Mouse (Mus musculus): ENCODE results near the gene AA986860. TPM values are rescaled to one million over a fixed set of nuclear protein-coding genes. Genes with fewer than 3 reads are reported as not detected.

The AA986860 gene
- 1 to 10 TPM; 1.6 TPM for total RNA-seq (2021)
- long read RNA-seq, experiment 1, partial matches to known transcripts = 0 of 2 reads
- long read RNA-seq, experiment 1, other reads (novel, unspliced or antisense) = 2 of 2 reads
- long read RNA-seq, experiment 2, partial matches to known transcripts = 0 of 1 reads
- long read RNA-seq, experiment 2, other reads (novel, unspliced or antisense) = 1 of 1 reads

DNA sequence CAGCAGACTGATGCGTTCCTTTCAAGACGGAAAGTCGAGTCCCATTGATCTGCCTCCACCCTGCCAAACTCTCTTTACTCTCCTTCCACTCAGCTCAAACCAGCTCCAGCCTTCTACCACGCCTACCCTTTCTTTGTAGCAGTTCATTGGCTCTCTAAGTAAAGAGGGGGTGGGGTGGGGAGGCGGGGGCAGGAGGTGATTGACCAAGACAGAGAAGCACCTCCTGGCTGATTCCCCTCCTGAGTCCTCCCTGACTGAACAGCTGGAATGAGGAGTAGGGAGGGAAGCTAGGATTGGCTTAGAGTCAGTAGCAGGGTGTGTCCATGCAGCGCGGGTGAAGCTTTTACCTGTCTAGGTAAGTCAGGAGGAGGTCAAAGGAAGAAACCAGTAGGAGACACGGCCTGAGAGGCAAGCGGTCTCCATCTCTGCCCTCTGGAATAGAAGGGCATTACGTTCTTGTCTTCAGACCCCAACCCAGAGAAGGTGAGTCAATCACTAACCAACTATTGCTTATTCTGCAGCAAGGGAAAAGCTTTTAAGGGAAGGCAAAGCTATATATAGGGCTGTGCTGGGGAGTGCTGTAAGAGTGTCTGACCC is at the start of gene AA986860:
Gene AA986860 (plus strand): TSS at position 236 of the 597 bp plus-strand sequence.
- no peak for DNase-seq (ENCODE audit: low spot score in 2 of 2)
- intact Hi-C loops (cut with DNase I) = no loop called here

DNA sequence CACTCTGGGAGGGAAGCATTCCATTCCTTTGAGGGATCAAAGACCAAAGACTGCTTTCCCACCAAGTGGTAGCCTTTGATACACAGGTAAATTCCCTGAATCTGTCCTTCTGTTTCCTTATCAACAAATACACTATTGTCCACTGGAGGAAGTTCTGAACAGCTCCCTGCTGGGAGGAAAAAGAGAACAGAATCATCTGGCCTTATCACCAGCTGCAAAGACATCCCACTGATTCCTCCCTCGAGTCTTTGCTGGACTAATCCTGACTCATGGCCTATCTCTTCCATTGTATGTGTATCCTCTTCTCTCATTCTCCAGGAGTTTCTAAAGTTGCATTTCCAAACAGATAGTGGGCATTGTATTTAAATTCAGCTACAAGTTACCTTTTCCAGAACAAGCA is 47.9 kb upstream of the AA986860 start:
- intact Hi-C loops (cut with DNase I) = no loop called here
- no peak for DNase-seq (ENCODE audit: low spot score in 2 of 2)

DNA sequence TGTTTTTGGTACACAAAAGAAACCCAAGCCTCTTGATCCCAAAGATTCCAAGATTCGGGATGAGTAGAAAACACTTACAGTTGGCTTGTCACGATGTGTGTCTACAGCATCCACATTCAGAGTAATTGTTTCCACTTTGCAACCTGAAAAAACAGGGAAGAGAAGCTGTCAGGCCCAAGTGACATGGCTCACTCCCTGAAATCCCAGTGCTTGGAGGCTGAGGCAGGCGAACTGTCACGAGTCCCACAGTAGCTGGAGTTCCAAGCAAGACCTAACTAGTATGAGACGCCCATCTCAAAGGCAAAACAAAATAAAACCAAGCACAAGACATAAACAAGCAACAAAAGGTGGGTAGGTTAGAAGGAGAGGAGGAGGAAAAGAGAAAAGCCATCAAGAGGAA is 33.2 kb upstream of the AA986860 start:
- DNase-seq (ENCODE audit: low spot score in 2 of 2) = no peak
- intact Hi-C loops (cut with DNase I) = no loop called here

DNA sequence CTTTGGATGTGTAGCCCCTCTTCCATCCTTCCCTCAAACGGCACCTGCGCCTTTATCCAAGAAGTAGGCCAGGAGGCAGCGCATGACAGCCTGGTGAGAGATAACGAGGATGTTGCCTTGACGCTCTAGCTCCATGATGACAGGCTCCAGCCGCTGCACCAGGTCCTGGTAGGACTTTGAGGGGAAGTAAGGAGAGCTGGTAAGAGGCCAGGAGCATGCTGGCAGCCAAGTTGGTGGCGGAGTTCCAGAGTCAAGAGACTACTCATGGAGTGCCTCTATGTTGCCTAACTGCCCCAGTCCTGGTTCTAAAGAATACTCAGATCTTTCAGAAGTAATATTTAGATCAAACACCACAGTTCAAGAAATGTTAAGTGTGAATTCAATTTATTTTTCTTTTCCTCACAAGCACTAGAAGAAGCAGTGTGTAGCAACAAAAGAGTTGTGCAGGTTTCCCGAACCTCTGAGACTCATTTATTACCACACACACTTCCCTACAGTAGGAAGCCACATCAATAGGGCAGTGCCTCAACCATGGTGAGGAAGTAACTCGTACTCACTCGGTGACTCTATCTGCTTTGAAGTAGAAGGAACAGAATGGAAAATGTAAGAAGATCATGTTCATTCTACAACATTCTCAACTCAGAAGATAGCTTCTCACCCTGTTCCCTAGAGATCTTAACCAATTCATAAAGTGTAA is 31.7 kb upstream of the AA986860 start:
- intact Hi-C loops (cut with DNase I) = no loop called here
- peak; percentile 39 to 40 for DNase-seq (ENCODE audit: low spot score in 2 of 2)

DNA sequence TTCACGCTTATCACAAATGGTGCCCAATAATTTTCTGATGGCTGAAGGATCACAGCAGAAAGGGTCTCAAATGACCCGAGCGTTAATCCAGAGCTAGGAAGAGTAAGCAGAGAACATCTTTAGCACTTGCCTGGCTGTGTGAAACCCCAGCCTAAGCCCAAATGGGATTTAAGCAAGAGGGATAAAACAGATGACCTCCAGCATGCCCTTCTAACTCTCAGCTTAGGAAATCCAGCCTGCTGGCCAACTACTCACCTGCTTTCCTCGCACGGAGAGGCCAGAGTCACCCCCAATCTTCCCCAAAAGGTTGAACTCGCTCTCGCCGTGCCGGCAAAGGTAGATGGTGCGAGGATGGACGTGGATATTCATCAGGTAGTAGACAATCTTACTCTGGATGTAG is 29.8 kb upstream of the AA986860 start:
- DNase-seq (ENCODE audit: low spot score in 2 of 2) = no peak
- intact Hi-C loops (cut with DNase I) = no loop called here

DNA sequence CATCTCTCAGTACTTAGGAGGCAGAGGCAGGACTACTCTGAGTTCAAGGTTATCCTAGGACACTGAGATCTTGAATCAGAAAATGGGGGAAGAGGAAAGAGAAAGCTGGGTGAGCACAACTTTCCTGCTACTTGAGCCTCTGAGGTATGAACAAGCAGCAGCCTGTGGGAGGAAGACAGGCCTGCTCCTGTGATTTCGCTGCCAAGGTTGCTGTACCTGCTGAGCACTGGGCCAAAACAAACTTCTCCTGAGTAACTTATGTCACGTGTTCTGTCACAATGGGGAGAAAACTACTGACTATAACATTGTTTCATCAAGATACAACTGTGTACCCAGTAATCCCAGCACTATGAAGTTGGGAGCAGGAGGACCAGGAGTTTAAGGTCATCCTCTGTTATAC is 28.2 kb upstream of the AA986860 start:
- intact Hi-C loops (cut with DNase I) = no loop called here
- DNase-seq (ENCODE audit: low spot score in 2 of 2) = no peak

DNA sequence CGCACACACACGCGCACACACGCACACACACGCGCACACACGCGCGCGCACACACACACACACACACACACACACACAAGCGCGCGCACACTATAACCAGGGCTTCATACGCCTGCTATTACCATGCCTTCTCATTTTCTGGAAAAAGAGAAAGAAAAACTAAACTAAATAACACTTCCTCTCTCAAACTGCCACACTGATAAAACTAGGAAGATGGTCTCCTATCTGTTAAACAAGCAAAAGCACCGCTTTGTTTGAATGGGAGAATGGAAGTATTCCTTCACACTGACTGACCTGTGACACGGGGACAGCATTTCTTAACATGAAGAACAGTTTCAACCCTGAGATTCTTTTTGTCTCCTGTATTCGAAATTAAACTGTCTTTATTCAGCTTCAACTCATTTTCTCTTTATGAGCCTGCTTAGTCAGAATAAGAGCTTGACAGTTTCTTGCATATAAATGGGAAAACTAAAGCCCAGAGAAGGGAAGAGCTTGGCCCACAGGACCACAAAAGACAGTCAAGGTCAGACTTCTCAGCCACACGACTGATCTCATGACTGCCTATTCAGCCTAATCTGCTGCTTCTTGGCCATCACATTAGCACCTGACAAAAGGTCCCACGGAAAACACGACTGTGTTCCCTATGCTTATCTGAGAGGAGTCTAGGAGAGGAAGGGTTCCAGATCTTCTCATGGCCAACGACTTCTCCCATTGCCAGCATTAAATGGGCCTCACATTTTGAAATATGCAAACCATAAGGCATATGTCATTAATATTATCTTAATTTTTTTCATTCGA is 21.3 kb upstream of the AA986860 start:
- DNase-seq (ENCODE audit: low spot score in 2 of 2) = no peak
- intact Hi-C loops (cut with DNase I) = no loop called here

DNA sequence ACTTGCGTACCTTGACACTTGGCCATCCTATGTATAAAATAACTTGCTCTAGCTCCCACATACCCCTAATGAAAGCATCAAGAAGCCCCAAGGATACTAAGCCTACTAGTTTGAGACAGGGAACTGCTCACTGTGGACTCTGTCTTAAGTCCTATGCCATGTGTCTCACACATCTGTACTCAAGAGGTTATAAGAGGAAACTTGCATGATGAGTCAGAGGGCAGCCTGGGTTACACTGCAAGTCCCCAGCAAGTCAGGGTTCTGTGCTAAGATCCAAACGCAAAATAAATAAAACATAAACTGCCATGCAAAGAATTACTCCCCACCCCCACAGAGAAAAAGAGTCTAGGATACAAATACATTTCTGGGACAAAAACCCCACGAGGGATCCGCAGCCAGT is 17.7 kb upstream of the AA986860 start:
- intact Hi-C loops (cut with DNase I) = no loop called here

DNA sequence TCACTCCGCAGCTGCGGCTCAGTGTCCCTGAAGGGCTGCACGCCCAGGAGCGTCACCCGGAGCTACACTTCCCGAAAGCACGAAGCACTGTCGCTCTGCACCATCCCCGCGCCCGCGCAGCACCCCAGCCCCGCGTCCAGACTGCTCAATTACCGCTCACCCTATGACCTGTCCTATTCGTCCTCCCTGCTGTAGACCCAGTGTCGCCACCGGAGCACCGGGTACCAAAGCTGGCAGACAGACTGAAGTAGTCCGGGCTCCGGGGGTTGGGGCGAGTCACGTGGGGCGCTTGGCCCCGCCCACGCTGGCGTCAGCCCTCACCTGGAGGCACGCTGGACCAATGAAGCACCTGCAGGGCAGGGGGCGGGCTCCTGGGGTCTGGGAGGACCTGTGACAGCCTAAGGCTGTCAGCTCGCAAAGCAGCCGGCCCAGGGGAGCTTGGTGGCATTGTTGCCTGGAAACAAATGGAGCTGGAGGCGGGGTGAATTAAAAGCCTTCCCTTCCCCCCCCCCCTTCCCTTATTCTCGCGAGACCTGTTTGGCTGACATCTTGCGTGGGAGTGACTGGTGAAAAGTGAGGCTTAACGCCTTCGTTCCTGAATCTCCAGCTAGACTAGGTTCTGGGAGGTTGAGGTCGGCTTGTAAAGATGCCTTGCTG is 16.1 kb upstream of the AA986860 start, which contains the start of gene Gm29427:
Gene Gm29427 (minus strand): TSS at position 239 of the 657 bp plus-strand sequence.
- peak; percentile 92 to 95 for DNase-seq (ENCODE audit: low spot score in 2 of 2)
- intact Hi-C loops (cut with DNase I) = loop anchor here (2.0 kb wide), 1 partner anchor 69 kb away; no protein-coding TSS in a partner anchor

More for the DNA sequence above, 17.7 kb upstream of the AA986860 start:
- DNase-seq (ENCODE audit: low spot score in 2 of 2) = peak in 1 of 2 experiments; percentile 14

DNA sequence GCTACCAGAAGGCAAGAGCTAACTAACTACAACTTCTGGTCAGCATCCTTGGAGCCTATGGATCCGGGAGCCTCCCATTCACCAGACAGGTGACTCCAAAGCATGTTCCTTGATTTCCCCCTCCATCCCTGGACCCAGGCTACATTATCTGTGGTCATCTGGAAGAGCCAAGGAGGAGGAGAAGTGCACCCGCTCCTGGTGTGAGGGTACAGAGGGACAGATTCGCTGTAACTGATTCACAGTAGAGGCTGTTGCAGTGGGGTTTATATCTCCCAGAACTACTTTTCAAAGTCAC is 15.6 kb upstream of the AA986860 start:
- DNase-seq (ENCODE audit: low spot score in 2 of 2) = no peak
- intact Hi-C loops (cut with DNase I) = loop anchor here (2.0 kb wide), 1 partner anchor 69 kb away; no protein-coding TSS in a partner anchor

DNA sequence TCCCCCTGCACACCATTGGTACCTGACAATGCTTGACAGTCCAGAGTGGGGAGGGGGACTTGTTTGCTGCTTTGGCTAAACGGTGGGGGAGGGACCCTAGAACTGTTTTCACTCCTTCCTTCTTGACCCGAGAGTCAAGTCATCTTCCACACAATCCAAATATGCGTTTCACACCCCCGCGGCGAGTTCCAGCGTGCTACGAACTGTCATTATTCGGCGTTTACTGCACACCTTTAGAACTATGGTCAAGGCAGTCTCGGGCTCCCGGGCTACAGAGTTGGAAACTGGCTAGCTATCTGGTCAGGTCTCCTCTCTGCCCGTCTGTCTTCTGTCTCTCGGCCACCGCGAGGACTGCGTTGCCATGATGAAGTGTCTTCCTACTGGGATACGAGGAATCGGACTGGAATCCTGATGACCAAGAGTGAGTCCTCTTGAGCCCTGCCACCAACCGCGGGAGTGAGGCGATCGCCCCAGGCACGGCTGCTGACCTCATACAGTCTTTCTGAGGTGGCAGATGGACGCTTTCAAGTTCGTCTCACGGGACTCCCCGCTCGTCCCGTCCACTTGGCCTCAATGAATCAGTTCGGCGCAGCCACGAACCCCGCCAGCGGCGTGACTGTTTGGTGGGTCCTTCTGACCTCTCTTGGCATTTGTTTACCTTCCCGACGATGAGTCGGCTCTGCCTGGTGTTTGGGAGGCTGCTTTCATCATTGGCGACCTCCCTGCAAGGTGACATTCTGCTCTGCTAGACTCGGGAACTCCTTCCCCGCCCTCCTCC is 15.1 kb upstream of the AA986860 start:
- intact Hi-C loops (cut with DNase I) = loop anchor here (2.0 kb wide), 1 partner anchor 68 kb away; no protein-coding TSS in a partner anchor
- DNase-seq (ENCODE audit: low spot score in 2 of 2) = peak; percentile 34 to 50

DNA sequence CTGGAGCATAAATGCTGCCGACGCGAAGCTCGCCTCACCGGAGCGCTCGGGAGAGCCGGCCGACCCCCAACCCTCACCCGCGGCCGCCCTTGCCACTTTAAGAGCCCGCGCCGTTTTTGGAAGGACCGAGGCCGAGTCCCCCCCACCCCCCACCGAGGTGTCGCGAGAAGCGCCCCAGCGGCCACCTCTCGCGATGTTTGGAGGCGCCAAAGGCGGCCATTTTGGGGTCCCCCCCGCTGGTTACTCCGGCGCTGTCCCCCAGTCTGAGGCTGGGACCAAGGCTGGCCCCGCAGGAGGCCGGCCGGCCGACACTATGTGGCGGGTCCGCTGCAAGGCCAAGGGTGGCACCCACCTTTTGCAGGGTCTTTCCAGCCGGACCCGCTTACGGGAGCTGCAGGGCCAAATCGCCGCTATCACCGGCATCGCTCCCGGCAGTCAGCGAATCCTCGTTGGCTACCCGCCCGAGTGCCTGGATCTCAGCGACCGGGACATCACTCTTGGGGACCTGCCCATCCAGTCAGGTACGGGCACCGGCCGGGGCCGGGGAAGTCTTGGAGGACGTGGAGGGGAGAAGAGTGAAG is 14.4 kb upstream of the AA986860 start, which contains the start of gene Yod1:
Gene Yod1 (plus strand): TSS at position 37 of the 581 bp plus-strand sequence.
- DNase-seq (ENCODE audit: low spot score in 2 of 2) = peak; percentile 87
- intact Hi-C loops (cut with DNase I) = loop anchor here (2.0 kb wide), 1 partner anchor 67 kb away; no protein-coding TSS in a partner anchor

DNA sequence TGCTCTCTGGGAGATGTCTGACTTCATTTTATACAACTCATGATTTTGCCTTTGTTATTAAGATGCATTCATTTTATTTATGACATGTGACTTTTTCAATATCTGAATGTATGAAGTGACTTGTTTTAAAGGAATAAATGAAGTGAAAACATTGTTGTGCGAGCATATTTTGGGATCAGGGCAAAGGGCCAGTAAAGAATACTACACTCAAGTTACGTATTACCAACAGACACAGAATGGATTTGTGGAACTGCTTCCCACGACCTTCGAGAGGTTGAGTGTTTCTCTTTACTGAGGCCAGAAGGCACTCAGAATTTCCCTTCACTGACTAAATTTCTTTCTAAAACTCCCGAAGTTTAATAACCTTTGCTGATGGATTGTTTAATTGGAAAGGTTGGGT is 7.6 kb upstream of the AA986860 start:
- intact Hi-C loops (cut with DNase I) = no loop called here
- no peak for DNase-seq (ENCODE audit: low spot score in 2 of 2)

DNA sequence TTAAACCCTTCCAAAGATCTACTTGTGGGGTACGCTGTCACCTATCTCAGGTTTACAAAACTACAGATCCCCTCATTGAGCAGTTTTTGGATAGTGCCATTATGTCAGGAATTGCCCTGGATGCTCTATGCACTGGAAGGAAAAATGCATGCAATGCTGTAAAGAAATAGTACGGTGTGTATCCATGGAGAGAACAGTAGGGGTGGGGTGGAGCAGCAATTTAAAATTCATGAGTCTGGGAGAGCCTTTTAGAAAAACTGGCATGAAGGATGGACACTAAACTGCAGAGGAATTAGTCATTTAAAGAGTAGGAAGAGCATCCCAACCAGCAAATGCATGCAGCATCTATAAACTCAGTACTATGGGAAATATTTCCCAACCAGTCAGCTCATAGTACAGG is 5.4 kb upstream of the AA986860 start:
- intact Hi-C loops (cut with DNase I) = no loop called here
- DNase-seq (ENCODE audit: low spot score in 2 of 2) = peak in 1 of 2 experiments; percentile 39

DNA sequence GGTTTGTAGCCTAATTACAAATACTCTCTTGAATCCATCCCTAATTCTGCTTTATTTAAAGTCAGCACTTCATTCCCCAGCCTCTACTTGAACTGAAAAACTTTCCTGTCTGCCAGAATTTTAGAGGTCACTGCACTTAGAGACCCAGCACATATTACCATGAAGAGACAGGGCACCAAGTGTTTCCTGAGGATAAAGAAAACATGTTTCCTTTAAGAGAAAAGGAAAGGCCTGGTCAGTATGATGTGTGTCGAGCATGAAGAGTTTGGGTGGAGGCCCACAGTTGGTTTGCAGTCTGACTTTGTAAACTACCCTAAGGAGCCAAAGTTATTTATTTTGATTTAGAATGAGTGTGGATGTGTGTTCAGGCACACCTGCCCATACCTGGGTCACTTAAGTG is 3.7 kb upstream of the AA986860 start:
- intact Hi-C loops (cut with DNase I) = no loop called here
- no peak for DNase-seq (ENCODE audit: low spot score in 2 of 2)

DNA sequence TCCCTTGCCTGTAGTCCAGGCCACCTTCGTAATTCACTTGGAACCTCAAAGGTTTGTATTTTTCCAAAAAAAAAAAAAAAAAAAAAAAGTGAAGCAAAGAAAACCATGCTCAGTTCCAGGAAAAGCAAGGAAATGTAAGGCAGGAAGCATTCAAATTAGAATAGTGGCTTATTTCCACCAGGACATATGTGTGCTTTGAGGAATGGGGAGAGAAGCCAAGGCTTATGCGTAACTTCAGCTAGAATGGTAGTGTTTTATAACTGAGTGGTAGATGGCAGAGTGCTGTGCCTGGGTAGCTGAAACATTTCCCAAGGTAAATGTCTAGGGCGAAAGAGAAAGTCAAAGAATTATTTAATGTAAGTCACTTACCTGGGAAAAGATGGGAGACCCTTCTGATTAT is 3.1 kb upstream of the AA986860 start:
- DNase-seq (ENCODE audit: low spot score in 2 of 2) = peak in 1 of 2 experiments; percentile 47
- intact Hi-C loops (cut with DNase I) = no loop called here

DNA sequence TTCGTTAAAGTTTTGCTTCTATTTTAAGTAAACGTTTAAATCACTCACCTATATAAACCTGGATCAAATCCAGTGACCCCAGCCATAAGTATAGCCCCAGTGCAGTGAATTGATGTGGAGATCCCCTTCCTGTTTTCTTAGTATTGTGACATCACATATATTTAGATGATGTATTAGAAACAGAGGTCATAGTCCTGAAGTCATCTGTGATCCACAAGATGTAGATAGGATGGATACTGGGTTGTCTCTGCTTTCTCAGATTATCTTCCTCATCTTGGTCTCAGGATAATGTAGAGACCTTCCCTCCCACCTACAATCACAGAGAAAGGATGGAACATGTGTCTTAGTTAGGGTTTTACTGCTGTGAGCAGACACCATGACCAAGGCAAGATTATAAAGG is 2.6 kb upstream of the AA986860 start, which contains the start of gene Pfkfb2:
Gene Pfkfb2 (minus strand): TSS at position 101 of the 400 bp plus-strand sequence.
- intact Hi-C loops (cut with DNase I) = no loop called here
- DNase-seq (ENCODE audit: low spot score in 2 of 2) = no peak
